Mouse (Mus musculus): Measurements from ENCODE around the gene Scube1. TPM values are rescaled to one million over a fixed set of nuclear protein-coding genes. Genes with fewer than 3 reads are reported as not detected.
A peak's percentile ranks its signal among the peaks of the same experiment; 100 is the strongest.

Gene Scube1
- polyA plus RNA-seq, 1 experiment, result 3.5 TPM

DNA sequence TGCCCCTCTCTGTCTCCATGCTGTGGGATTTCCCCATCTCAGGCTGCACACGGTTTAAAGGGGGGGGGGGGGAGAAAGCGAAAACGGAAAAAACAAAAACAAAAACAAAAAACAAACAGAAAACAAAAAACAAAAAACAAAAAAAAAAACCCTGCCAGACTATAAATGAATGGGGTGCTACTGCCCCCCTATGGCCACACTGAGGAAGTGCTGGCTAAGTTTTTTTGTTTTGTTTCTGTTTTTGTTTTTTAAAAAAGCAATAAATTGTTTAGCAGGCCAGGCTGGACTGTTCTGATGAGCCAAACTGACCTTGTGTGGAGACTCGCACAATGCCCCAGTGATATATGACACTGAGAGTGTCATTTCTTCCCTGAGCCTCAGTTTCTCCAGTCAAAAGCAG lies 34.1 kb upstream of the Scube1 start:
- Histone ChIP-seq H3K4me3 (ENCODE audit: insufficient read depth, low read depth, low read length) (no peak overlapping the region), H3K27me3 (replicated peaks; ENCODE audit: control insufficient read depth, insufficient read depth, low read length) (no peaks in the 10 kb centered on the region), H3K27ac (ENCODE audit: insufficient read depth, low read depth, low read length) (no peak overlapping the region), H3K4me1 (ENCODE audit: control insufficient read depth, insufficient read depth, low read length) (no peaks in the 10 kb centered on the region), H3K36me3 (ENCODE audit: control insufficient read depth, insufficient read depth, low read length) (no peaks in the 10 kb centered on the region)
- WGBS, result 9% methylated on average over 4 of the region's 4 CpGs
- DNase-seq, result no peak
- peak; percentile 41 for TF ChIP-seq CTCF (conservative IDR thresholded peaks at IDR 0.05; ENCODE audit: insufficient read depth, insufficient read length, low read depth, low read length)
- TF ChIP-seq POLR2A (IDR thresholded peaks at IDR 0.05; ENCODE audit: low read depth, low read length), result no peak

DNA sequence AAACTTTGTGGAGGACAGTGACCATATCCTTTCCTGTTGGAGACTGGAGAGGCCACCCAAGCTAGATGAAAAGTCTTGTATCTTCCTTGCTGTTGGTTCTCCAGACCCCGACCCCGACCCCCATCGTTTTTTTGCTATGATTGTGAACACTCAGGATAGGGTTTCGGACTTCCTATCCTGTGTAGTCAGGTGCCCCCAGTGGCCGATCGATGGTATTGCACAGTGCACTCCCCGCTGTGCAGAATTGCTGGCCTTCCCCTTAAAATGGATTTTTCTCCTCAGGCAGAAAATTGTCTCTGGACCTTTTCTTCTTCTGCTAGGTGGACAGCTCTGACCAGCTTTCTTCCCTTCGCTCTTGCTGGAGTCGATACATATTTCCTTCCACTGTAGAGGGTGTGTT lies 31.9 kb upstream of the Scube1 start:
- WGBS, result 25% methylated on average over 9 of the region's 9 CpGs
- Histone ChIP-seq H3K27ac (ENCODE audit: insufficient read depth, low read depth, low read length) (no peak overlapping the region), H3K27me3 (replicated peaks; ENCODE audit: control insufficient read depth, insufficient read depth, low read length) (no peaks in the 10 kb centered on the region), H3K4me3 (ENCODE audit: insufficient read depth, low read depth, low read length) (no peak overlapping the region), H3K36me3 (ENCODE audit: control insufficient read depth, insufficient read depth, low read length) (no peaks in the 10 kb centered on the region), H3K4me1 (ENCODE audit: control insufficient read depth, insufficient read depth, low read length) (no peaks in the 10 kb centered on the region)
- DNase-seq, result no peak
- TF ChIP-seq POLR2A (IDR thresholded peaks at IDR 0.05; ENCODE audit: low read depth, low read length) (no peak), CTCF (conservative IDR thresholded peaks at IDR 0.05; ENCODE audit: insufficient read depth, insufficient read length, low read depth, low read length) (peak; percentile 66)

DNA sequence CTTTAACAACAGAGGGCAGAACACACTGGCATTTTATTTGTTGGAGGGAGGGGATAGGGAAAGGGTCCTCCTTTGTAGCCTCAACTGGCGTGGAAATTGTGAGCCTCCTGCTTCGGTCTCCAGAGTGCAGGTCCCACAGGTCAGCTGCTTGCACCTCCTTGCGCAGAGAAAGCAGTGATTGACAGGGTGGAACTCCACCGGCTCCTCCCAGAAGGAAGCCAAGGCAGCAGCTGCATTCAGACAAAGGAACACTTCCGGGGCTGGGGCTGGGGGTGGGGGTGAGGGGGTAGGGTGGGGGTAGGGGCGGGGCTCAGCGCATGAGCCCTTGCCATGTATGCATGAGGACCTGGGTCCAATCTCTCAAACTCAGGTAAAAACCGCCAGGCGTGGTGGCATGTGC lies 24.6 kb upstream of the Scube1 start:
- no peak overlapping the region for H3K4me3 ChIP-seq (ENCODE audit: insufficient read depth, low read depth, low read length)
- no peaks in the 10 kb centered on the region for H3K4me1 ChIP-seq (ENCODE audit: control insufficient read depth, insufficient read depth, low read length)
- 65% methylated on average over 9 of the region's 9 CpGs for WGBS
- H3K36me3 ChIP-seq (ENCODE audit: control insufficient read depth, insufficient read depth, low read length), result no peaks in the 10 kb centered on the region
- no peaks in the 10 kb centered on the region for H3K27me3 ChIP-seq (replicated peaks; ENCODE audit: control insufficient read depth, insufficient read depth, low read length)
- no peak for DNase-seq
- H3K27ac ChIP-seq (ENCODE audit: insufficient read depth, low read depth, low read length), result no peak overlapping the region
- TF ChIP-seq CTCF (conservative IDR thresholded peaks at IDR 0.05; ENCODE audit: insufficient read depth, insufficient read length, low read depth, low read length), result no peak
- no peak for TF ChIP-seq POLR2A (IDR thresholded peaks at IDR 0.05; ENCODE audit: low read depth, low read length)

GRCm38 (mm10) chr15:83748986-83749385 lies 24.2 kb upstream of the Scube1 start:
- no peak for DNase-seq
- H3K27ac ChIP-seq (ENCODE audit: insufficient read depth, low read depth, low read length), result no peak overlapping the region
- H3K4me3 ChIP-seq (ENCODE audit: insufficient read depth, low read depth, low read length), result no peak overlapping the region
- H3K4me1 ChIP-seq (ENCODE audit: control insufficient read depth, insufficient read depth, low read length), result no peaks in the 10 kb centered on the region
- no peaks in the 10 kb centered on the region for H3K36me3 ChIP-seq (ENCODE audit: control insufficient read depth, insufficient read depth, low read length)
- no peaks in the 10 kb centered on the region for H3K27me3 ChIP-seq (replicated peaks; ENCODE audit: control insufficient read depth, insufficient read depth, low read length)
- WGBS, result 76% methylated on average over 6 of the region's 6 CpGs
- TF ChIP-seq POLR2A (IDR thresholded peaks at IDR 0.05; ENCODE audit: low read depth, low read length) (no peak), CTCF (conservative IDR thresholded peaks at IDR 0.05; ENCODE audit: insufficient read depth, insufficient read length, low read depth, low read length) (no peak)

DNA sequence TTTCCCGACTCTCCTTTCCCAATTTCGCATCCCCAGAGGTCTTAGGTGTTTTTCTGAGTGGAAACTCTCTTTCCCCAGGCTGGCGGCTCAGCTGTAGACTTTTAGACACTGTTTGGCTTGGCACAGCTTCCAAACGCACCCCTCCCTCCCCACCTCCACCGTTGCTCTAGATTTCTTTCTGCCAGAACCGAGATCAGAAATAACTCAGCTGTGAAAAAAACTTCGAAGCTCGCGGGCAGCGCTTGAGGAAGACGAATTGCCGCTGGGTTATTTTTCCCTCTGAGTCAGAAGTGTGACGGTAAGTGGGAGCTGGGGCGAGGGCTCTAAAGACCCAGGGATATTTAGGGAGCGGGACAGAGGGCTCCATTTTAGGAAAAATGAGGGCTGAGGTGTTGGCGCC lies 21.5 kb upstream of the Scube1 start:
- TF ChIP-seq CTCF (conservative IDR thresholded peaks at IDR 0.05; ENCODE audit: insufficient read depth, insufficient read length, low read depth, low read length) (no peak), POLR2A (IDR thresholded peaks at IDR 0.05; ENCODE audit: low read depth, low read length) (no peak)
- no peak for DNase-seq
- no peaks in the 10 kb centered on the region for H3K4me1 ChIP-seq (ENCODE audit: control insufficient read depth, insufficient read depth, low read length)
- H3K4me3 ChIP-seq (ENCODE audit: insufficient read depth, low read depth, low read length), result no peak overlapping the region
- H3K27me3 ChIP-seq (replicated peaks; ENCODE audit: control insufficient read depth, insufficient read depth, low read length), result no peaks in the 10 kb centered on the region
- 35% methylated on average over 16 of the region's 16 CpGs for WGBS
- H3K27ac ChIP-seq (ENCODE audit: insufficient read depth, low read depth, low read length), result no peak overlapping the region
- no peaks in the 10 kb centered on the region for H3K36me3 ChIP-seq (ENCODE audit: control insufficient read depth, insufficient read depth, low read length)

- 53% methylated on average over 1 of the region's 1 CpGs for WGBS
- no peaks in the 10 kb centered on the region for H3K27me3 ChIP-seq (replicated peaks; ENCODE audit: control insufficient read depth, insufficient read depth, low read length)
- H3K27ac ChIP-seq (ENCODE audit: insufficient read depth, low read depth, low read length), result no peak overlapping the region
- TF ChIP-seq POLR2A (IDR thresholded peaks at IDR 0.05; ENCODE audit: low read depth, low read length) (no peak), CTCF (conservative IDR thresholded peaks at IDR 0.05; ENCODE audit: insufficient read depth, insufficient read length, low read depth, low read length) (no peak)
- H3K4me1 ChIP-seq (ENCODE audit: control insufficient read depth, insufficient read depth, low read length), result no peaks in the 10 kb centered on the region
- no peak overlapping the region for H3K4me3 ChIP-seq (ENCODE audit: insufficient read depth, low read depth, low read length)
- no peaks in the 10 kb centered on the region for H3K36me3 ChIP-seq (ENCODE audit: control insufficient read depth, insufficient read depth, low read length)
- peak; percentile 59 for DNase-seq
Observed at GRCm38 (mm10) chr15:83742018-83742417, 17.2 kb upstream of the Scube1 start.

DNA sequence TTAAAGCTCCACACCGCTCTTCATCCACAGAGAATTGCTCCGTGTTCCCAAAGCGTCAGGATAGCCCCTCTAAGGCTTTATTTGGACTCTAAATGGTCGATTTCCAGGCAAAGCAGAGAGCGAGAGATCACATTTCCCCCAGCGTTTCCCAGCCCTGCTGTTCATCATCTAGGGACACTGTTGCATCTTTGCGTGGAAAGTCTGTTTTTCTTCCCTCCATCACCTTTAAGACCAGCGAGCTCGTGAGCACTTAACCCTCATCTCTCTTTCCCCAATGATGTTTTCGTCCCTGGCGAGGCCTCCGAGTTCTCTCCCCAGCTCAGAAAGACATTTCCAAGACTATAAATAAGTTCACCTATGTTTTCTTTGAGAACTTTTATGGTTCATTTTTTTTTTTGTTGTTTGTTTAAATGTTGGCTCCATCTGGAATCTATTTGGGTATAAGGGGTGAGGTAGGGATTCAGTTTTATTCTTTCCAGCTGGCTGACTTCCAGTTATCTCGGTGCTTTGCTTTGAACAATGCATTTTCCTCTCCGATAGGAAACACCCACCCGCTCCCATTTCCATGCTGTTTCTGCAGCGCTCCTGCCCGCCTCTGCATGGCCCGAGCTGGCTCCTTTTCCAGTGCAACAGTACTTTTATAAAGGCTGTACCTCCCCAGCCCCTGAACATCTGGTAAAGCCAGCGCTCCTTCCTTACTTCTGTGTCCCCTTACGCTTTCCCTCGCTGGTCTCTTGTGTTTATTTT lies 16.0 kb upstream of the Scube1 start:
- H3K27me3 ChIP-seq (replicated peaks; ENCODE audit: control insufficient read depth, insufficient read depth, low read length), result no peaks in the 10 kb centered on the region
- H3K27ac ChIP-seq (ENCODE audit: insufficient read depth, low read depth, low read length), result no peak overlapping the region
- H3K4me1 ChIP-seq (ENCODE audit: control insufficient read depth, insufficient read depth, low read length), result no peaks in the 10 kb centered on the region
- 16% methylated on average over 21 of the region's 21 CpGs for WGBS
- no peaks in the 10 kb centered on the region for H3K36me3 ChIP-seq (ENCODE audit: control insufficient read depth, insufficient read depth, low read length)
- no peak overlapping the region for H3K4me3 ChIP-seq (ENCODE audit: insufficient read depth, low read depth, low read length)
- no peak for TF ChIP-seq POLR2A (IDR thresholded peaks at IDR 0.05; ENCODE audit: low read depth, low read length)
- no peak for TF ChIP-seq CTCF (conservative IDR thresholded peaks at IDR 0.05; ENCODE audit: insufficient read depth, insufficient read length, low read depth, low read length)
- DNase-seq, result peak; percentile 59

All from kidney, adult 2 months (tissue).